Mouse (Mus musculus): ENCODE measurements at regions not wholly inside any gene's neighbourhood (a gene's known extent, or its start where the extent isn't known, plus 50 kb on each side); places are given as distances from the start of the nearest gene placed in this dataset.

DNA sequence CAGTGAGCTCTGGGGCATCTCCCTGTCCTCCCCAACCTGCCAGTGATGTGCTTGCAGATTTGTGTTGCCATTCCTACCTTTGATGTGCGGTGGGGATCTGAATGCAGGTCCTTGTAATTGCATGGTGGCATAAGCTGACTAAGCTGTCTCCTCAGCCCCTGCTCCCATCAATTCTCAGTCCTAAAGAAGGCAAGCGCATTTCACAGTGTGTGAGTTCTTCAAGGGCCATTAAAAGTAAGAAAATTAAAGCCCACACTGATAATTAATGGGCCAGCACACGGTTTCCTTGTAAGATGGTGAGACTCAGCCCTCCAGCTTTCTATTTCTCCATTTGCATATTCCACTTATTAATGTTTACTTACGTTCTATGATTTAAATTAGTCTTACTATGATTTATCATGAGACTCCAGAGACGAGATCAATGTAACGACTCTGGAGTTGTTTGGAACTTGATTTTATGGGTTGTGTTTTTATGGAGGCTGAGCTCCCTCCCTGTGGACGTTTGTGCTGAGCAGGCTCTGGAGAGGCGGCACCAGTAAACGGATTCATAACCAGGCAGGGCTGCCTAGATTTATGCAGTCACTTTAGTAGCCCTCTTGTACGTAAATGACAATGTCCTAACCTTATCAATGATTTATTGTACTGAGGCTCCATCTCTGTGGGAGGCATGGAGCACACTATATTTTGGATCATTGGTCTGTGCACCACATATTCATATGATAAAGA is 253.9 kb downstream of the Adra2a start:
- TF ChIP-seq GATA1 (IDR thresholded peaks at IDR 0.05; ENCODE audit: borderline replicate concordance, low read length): no peak
- no peak for TF ChIP-seq FLI1 (IDR thresholded peaks at IDR 0.05; ENCODE audit: low read length)

All from megakaryocyte, embryonic 14.5 days (primary cell).